Mouse (Mus musculus) forebrain, embryonic 11.5 days (tissue): ENCODE data around the gene Tespa1. TPM values are rescaled to one million over a fixed set of nuclear protein-coding genes. Genes with fewer than 3 reads are reported as not detected.
"Not testable (repeated sequence)": the region's sequence is repeated elsewhere in the genome, so short reads cannot be mapped to it uniquely, and the experiment has no call there.

ENCODE experiments used
- ATAC-seq: fragments of 200-750 bp; cut with Nextera tagmentation; replicated peaks from 2 replicates; pipeline ENCODE4 v1.8.0; 2017; ENCODE audit warnings: moderate TSS enrichment; ENCODE audit not compliant: low FRiP score
- DNase-seq: peaks from one replicate; pipeline ENCODE4 v3.0.0-alpha.2; 2017; ENCODE audit warnings: low spot score
- H3K27ac ChIP-seq: fragments of 300-500 bp; sonication (generic); 2 replicates; pipeline ENCODE4 v1.5.1; 2014; ENCODE audit warnings: low read depth, low read length
- H3K27me3 ChIP-seq: fragments of 300-500 bp; sonication (generic); 2 replicates; pipeline ENCODE4 v1.6.1; 2014; ENCODE audit warnings: mild to moderate bottlenecking, low read length, mixed read lengths; ENCODE audit not compliant: control insufficient read depth, insufficient read depth
- H3K36me3 ChIP-seq: fragments of 300-500 bp; sonication (generic); 2 replicates; pipeline ENCODE4 v1.6.1; 2014; ENCODE audit warnings: mild to moderate bottlenecking, low read length, moderate library complexity, mixed read lengths; ENCODE audit not compliant: control insufficient read depth, insufficient read depth
- H3K4me1 ChIP-seq: fragments of 300-500 bp; sonication (generic); replicated peaks from 2 replicates; pipeline ENCODE4 v1.6.1; 2014; ENCODE audit warnings: low read length, mixed read lengths; ENCODE audit not compliant: control insufficient read depth, insufficient read depth
- H3K4me2 ChIP-seq: fragments of 300-500 bp; sonication (generic); 2 replicates; pipeline ENCODE4 v1.6.1; 2014; ENCODE audit warnings: low read depth, mild to moderate bottlenecking, low read length, moderate library complexity, mixed read lengths; ENCODE audit not compliant: severe bottlenecking
- H3K4me3 ChIP-seq: fragments of 300-500 bp; sonication (generic); 2 replicates; pipeline ENCODE4 v1.5.1; 2014; ENCODE audit warnings: low read depth, low read length
- H3K9ac ChIP-seq: fragments of 300-500 bp; sonication (generic); 2 replicates; pipeline ENCODE4 v1.6.1; 2014; ENCODE audit warnings: low read length
- H3K9me3 ChIP-seq: fragments of 300-500 bp; sonication (generic); 2 replicates; pipeline ENCODE4 v1.6.1; 2016; ENCODE audit warnings: low read length, mixed read lengths; ENCODE audit not compliant: control insufficient read depth
- WGBS: fragments of 180-500 bp; shearing (Covaris S2); extraction: QIAGEN DNeasy Blood & Tissue Kit; methylation state at CpG from one replicate; pipeline ENCODE4 v1.1.7; 2014; 5-methylcytosine and 5-hydroxymethylcytosine counted together
- polyA plus RNA-seq: library from polyadenylated mRNA; unstranded; fragments of >200 nt; fragmentation: Nextera tagmentation; extraction: Ambion mirVana; gene quantifications from 2 replicates; pipeline ENCODE4 v1.2.1, GENCODE M21; 2014

The Tespa1 gene
- polyA plus RNA-seq, 1 experiment from 2014 or later = 0.15 TPM

DNA sequence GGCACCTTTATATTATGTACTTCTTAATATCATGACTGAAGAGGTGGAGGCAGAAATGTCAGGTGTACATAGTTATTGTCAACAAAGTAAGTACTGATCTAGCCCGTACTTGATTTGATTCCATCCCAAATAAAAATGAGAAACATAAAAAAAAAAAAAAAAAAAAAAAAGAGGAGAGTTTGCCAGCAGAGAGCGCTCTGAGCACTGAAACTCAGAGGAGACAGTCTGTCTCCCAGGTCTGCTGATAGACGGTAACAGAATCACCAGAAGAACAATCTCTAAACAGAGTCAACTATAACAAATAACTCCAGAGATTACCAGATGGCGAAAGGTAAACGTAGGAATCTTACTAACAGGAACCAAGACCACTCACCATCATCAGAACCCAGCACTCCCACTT is 18.5 kb upstream of the Tespa1 start:
- H3K9me3 ChIP-seq, H3K27ac ChIP-seq, DNase-seq, H3K9ac ChIP-seq, H3K4me1 ChIP-seq, H3K4me2 ChIP-seq, H3K36me3 ChIP-seq, H3K4me3 ChIP-seq, ATAC-seq, H3K27me3 ChIP-seq: not testable (repeated sequence)
- WGBS = 78% methylated on average over 3 of the region's 5 CpGs

DNA sequence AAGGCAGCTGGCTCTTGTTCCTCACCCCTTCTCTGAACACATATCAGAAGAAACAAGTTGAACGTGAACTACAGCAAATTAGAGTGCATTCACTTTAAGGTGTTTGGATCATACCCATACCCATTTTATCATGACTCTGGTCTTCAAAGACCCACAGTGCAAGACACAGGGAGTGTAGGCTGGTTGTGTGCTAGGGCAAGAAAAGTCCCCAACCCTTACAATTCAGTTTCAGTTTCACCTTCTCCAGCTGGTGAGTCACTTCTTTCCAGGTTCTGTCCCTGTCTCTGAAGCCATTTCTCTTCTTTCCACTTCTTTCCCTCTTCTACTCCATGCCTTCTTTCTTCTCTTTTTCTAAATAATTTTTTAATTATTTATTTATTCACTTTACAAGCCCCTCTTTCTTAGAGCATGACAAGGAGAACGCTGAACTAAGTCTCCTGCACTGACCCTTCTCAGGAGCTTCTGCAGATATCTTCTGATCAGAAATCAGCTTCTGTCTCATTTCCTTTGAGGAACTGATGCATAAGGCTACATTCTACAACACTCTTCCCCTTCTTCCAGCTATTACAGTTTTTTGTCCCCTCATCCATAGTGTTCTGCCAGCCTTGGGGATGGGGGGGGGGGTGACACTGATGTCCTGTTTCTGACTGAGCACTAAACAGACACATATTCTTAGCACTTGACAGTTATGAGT is 11.0 kb upstream of the Tespa1 start:
- H3K9ac ChIP-seq = no peak overlapping the region
- H3K27ac ChIP-seq = no peak overlapping the region
- no peaks in the 10 kb centered on the region for H3K27me3 ChIP-seq
- H3K9me3 ChIP-seq = no peaks in the 10 kb centered on the region
- no peak overlapping the region for H3K4me3 ChIP-seq
- WGBS = 92% methylated on average over 2 of the region's 2 CpGs
- no peaks in the 10 kb centered on the region for H3K36me3 ChIP-seq
- no peaks in the 10 kb centered on the region for H3K4me1 ChIP-seq
- ATAC-seq = no peak
- no peak overlapping the region for H3K4me2 ChIP-seq
- DNase-seq = no peak

DNA sequence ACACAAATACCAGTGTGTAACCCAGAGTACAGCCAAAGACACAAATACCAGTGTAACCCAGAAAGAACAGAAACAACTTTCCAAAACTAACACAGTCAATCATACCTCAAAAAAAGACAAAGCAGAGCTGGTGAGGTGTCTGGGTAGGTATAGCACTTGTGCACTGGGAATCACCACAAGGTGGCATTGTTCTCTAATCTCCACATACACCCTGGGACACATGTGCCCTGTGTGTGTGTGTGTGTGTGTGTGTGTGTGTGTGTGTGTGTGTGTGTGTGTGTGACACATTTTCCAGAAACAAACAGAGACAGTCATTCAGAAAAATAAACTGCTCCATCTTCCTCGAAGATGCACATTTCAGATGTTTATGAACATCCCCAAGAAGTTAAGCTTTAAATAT is 9.1 kb upstream of the Tespa1 start:
- no peak overlapping the region for H3K4me2 ChIP-seq
- H3K9me3 ChIP-seq = no peaks in the 10 kb centered on the region
- no peak overlapping the region for H3K9ac ChIP-seq
- H3K27ac ChIP-seq = no peak overlapping the region
- 54% methylated on average over 1 of the region's 1 CpGs for WGBS
- no peaks in the 10 kb centered on the region for H3K27me3 ChIP-seq
- no peaks in the 10 kb centered on the region for H3K36me3 ChIP-seq
- no peak overlapping the region for H3K4me3 ChIP-seq
- ATAC-seq (peak; percentile 65; the same call in 1 of the 2 replicates), DNase-seq (peak; percentile 51)
- H3K4me1 ChIP-seq = no peaks in the 10 kb centered on the region

DNA sequence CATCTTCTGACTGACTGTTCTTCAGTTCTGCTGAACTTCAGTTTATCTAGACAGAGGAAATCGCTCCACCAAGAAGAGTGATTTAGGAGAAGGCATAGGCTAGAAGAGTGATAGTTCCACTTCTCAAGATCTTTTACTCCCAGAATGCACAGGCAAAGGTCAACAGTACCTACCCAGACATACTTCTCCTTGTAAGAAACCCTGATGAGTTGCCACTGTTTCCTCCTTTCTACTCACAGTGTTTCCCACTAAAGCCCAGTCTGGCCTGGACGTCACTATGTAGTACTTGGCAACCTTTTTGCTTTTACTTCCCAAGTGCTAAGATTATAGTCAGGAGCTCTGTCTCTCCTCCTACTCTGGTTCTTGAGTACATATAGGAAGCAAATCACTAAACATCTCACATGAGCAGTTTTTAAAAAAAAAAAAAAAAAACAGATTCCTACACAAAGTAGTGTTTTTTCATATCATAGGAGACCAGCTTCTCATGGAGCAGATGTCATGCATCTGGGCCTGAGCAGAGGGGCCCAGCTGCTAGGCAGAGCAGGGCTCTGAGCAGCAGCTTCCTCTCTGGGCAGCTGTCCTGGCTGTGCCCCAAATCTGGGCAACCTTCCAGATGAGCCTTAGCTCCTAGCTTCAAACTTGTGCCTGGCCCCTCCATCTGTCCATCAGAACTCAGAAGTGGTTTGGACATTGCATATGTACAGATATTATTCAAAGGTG is 8.4 kb upstream of the Tespa1 start:
- whole genome bisulfite sequencing = 81% methylated on average over 2 of the region's 2 CpGs
- no peak for DNase-seq
- H3K27ac ChIP-seq = no peak overlapping the region
- no peaks in the 10 kb centered on the region for H3K27me3 ChIP-seq
- ATAC-seq = no peak
- H3K4me2 ChIP-seq = no peak overlapping the region
- no peaks in the 10 kb centered on the region for H3K4me1 ChIP-seq
- H3K36me3 ChIP-seq = no peaks in the 10 kb centered on the region
- no peak overlapping the region for H3K4me3 ChIP-seq
- no peak overlapping the region for H3K9ac ChIP-seq
- H3K9me3 ChIP-seq = no peaks in the 10 kb centered on the region

DNA sequence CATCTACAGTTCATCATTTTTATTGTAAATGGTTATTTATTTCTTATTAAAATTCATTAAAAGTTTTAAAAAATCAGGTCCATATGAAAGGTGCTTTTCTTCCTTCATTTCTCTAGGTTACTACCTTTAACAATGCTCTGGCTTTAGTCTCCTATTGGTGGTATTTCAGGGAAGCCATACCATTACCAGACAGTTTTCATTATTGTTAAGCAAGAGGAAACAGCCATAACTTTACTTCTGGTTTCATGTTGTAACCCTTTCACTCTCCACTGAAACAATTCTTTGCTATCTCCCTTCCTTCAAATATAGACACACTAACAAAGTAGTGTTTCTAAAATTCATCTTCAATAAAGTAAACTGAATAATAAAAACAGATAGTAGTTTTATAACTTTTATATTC is 6.8 kb upstream of the Tespa1 start:
- DNase-seq (no peak), ATAC-seq (no peak)
- no peak overlapping the region for H3K4me2 ChIP-seq
- no peaks in the 10 kb centered on the region for H3K4me1 ChIP-seq
- H3K36me3 ChIP-seq = no peaks in the 10 kb centered on the region
- H3K27me3 ChIP-seq = no peaks in the 10 kb centered on the region
- no peak overlapping the region for H3K9ac ChIP-seq
- H3K4me3 ChIP-seq = no peak overlapping the region
- no peak overlapping the region for H3K27ac ChIP-seq
- H3K9me3 ChIP-seq = no peaks in the 10 kb centered on the region

DNA sequence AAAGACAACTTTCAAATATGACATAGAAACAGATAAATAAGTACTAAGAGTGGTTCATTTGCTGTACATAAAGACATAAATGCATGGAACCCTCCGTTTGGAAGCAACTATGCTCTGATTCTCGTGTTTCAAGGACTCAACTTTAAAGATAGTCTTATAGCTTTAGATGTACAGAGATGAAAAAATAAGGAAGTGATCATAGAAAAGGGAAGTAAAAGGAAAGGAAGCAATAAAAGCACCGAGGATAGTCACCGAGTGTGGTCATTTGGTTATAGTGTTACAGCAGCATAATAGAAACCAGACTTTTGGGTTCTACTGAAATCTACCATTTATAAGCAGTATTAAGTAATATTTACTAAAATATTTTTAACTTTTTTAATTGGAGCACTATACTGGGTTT is 4.0 kb upstream of the Tespa1 start:
- WGBS = 85% methylated on average over 4 of the region's 4 CpGs
- Histone ChIP-seq H3K4me3 (no peak overlapping the region), H3K27ac (no peak overlapping the region), H3K27me3 (no peaks in the 10 kb centered on the region), H3K4me1 (no peaks in the 10 kb centered on the region), H3K9ac (no peak overlapping the region), H3K36me3 (no peaks in the 10 kb centered on the region), H3K4me2 (no peak overlapping the region), H3K9me3 (no peaks in the 10 kb centered on the region)
- DNase-seq (no peak), ATAC-seq (no peak)

DNA sequence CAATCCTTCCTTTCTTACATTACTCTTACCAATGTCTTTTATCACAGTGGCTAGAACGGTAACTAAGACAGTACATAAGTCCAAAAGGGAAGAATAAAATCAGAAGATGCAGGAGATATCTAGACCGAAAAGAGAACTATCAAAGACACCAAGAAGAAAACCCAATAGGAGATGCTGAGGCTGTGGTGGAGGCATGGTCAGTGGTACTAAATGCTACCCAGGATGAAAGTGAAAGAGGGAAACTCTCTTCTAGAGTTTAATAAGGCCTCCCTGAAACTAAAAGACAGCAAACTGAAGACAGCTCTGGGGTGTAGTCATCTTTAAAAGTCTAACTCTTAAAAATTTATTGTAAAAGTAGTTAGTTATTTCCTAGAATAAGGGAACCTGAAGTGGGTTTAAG is 2.0 kb upstream of the Tespa1 start:
- Histone ChIP-seq H3K27ac (no peak overlapping the region), H3K27me3 (no peaks in the 10 kb centered on the region), H3K36me3 (no peaks in the 10 kb centered on the region), H3K9ac (no peak overlapping the region), H3K4me1 (no peaks in the 10 kb centered on the region), H3K4me2 (no peak overlapping the region), H3K4me3 (no peak overlapping the region), H3K9me3 (no peaks in the 10 kb centered on the region)
- WGBS = 91% methylated on average over 2 of the region's 2 CpGs
- no peak for DNase-seq
- ATAC-seq = no peak

DNA sequence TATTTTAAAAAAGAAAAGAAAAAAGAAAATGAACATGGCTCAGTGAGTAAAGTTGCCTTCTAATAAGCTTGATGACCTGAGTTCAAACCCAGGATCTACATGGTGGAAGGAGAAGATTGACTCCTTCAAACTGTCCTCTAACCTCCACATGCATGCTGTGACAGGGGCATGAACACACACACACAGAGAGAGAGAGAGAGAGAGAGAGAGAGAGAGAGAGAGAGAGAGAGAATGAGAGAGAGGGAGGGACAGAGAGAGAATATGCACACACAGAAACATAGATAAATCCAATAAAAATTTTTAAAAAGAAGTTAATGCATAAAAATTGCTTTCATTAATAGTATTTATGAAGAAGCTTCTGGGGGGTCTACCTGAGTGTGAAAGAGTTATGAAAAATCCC is 608 bp upstream of the Tespa1 start:
- no peaks in the 10 kb centered on the region for H3K36me3 ChIP-seq
- H3K4me2 ChIP-seq = no peak overlapping the region
- no peak for DNase-seq
- no peak overlapping the region for H3K27ac ChIP-seq
- no peak overlapping the region for H3K4me3 ChIP-seq
- no peaks in the 10 kb centered on the region for H3K27me3 ChIP-seq
- no peaks in the 10 kb centered on the region for H3K9me3 ChIP-seq
- no peak for ATAC-seq
- H3K9ac ChIP-seq = no peak overlapping the region
- no peaks in the 10 kb centered on the region for H3K4me1 ChIP-seq

DNA sequence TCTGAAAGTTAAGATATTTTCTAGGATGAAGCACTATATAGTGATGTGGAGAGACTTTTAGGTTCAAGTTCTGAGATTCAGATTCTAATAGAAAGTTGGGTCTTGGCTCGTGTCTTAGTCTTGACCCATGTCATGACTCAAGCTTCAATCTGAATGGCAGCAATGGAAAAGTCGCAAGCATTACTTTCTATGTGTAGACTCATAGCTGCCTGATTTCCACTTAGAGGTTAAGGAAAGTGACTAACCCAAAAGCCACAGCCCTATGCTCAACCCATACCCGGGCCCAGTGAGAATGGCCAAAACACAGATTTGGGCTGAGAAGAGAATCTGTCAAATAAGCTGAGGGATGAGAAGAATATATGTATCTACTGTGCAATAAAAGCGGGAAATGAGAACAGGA is 1.6 kb downstream of the Tespa1 start:
- 89% methylated on average over 4 of the region's 4 CpGs for WGBS
- DNase-seq = no peak
- Histone ChIP-seq H3K27ac (no peak overlapping the region), H3K9me3 (no peaks in the 10 kb centered on the region), H3K9ac (no peak overlapping the region), H3K27me3 (no peaks in the 10 kb centered on the region), H3K4me1 (no peaks in the 10 kb centered on the region), H3K4me3 (no peak overlapping the region), H3K4me2 (no peak overlapping the region), H3K36me3 (no peaks in the 10 kb centered on the region)
- ATAC-seq = no peak
